ENCODE assay signal across 27 mouse cellular contexts in the genomic region with DNA sequence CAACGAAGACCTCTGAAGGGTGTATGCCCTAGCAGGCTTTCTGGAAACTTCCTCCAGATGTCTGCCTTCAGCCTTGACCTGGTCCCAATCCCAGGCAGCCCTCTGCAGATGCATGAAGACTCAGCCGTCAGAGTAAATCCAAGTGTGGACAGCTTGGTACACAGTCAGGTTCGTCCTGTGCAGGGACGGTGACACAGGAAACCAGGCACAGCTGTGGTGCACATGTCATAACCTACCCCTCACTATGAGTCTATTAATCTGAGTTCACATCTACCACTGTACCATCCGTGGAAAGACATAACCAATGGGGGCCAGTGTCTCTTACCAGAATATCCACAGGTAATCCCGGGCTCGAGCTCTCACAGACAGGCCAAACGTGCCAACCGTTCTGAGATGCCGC. TPM values are rescaled to one million over a fixed set of nuclear protein-coding genes. Genes with fewer than 3 reads are reported as not detected.
A peak's percentile ranks its signal among the peaks of the same experiment; 100 is the strongest.
DNase-seq lines count a peak whose midpoint lies in the region; ATAC-seq lines count a peak whose summit lies in the region.
"Had no signal": no experiment of that assay in that cellular context is flagged by ENCODE, and none has a peak within 500 bp of the region (broad histone marks: within the 10 kb centered on the region; RNA-seq: fewer than 3 reads in every experiment).

No protein-coding gene starts in this region.

- no peak overlapping the region for H3K4me3 ChIP-seq in heart, embryonic 16.5 days (ENCODE audit: low read length)
- H3K4me3 ChIP-seq: heart, embryonic 15.5 days; hindbrain, embryonic 12.5 days; kidney, embryonic 15.5 days; layer of hippocampus, adult 2 months; left cerebral cortex, adult 2 months; limb, embryonic 12.5 days; liver, embryonic 15.5 days; midbrain, embryonic 10.5 days; midbrain, embryonic 15.5 days had no signal

- 77% methylated on average over 10 of the region's 10 CpGs for WGBS in heart, embryonic 16.5 days

- no peaks in the 10 kb centered on the region for H3K27me3 ChIP-seq in heart, embryonic 16.5 days (ENCODE audit: control insufficient read depth, insufficient read depth, low read length)
- H3K27me3 ChIP-seq: heart, embryonic 15.5 days; hindbrain, embryonic 12.5 days; kidney, embryonic 15.5 days; limb, embryonic 12.5 days; liver, embryonic 15.5 days; midbrain, embryonic 15.5 days had no signal

- H3K4me2 ChIP-seq in heart, embryonic 16.5 days (ENCODE audit: low read depth, low read length), result no peak overlapping the region
- H3K4me2 ChIP-seq: heart, embryonic 15.5 days; hindbrain, embryonic 12.5 days; kidney, embryonic 15.5 days; limb, embryonic 12.5 days; liver, embryonic 15.5 days; lung, embryonic 14.5 days; midbrain, embryonic 15.5 days had no signal

- peaks cover 17% of the 10 kb centered on the region for H3K4me1 ChIP-seq in heart, embryonic 16.5 days (ENCODE audit: control insufficient read depth, insufficient read depth, low read length)
- H3K4me1 ChIP-seq: liver, embryonic 15.5 days had no signal

- no peak overlapping the region for H3K27ac ChIP-seq in heart, embryonic 16.5 days (ENCODE audit: low read length)
- H3K27ac ChIP-seq: heart, embryonic 15.5 days; hindbrain, embryonic 12.5 days; kidney, embryonic 15.5 days; limb, embryonic 12.5 days; liver, embryonic 15.5 days; midbrain, embryonic 10.5 days; midbrain, embryonic 15.5 days; stomach, postnatal 0 days had no signal

- no peaks in the 10 kb centered on the region for H3K9me3 ChIP-seq in heart, embryonic 16.5 days (replicated peaks; ENCODE audit: control insufficient read depth, low read length)
- H3K9me3 ChIP-seq: heart, embryonic 15.5 days; hindbrain, embryonic 12.5 days; kidney, embryonic 15.5 days; limb, embryonic 12.5 days; liver, embryonic 15.5 days; midbrain, embryonic 10.5 days; midbrain, embryonic 15.5 days had no signal

- no peak for DNase-seq in heart, adult 18-20 months
- peak; percentile 73 for DNase-seq in CD4-positive helper T cell, adult 2 months (ENCODE audit: low read depth, low spot score)
- DNase-seq in urinary bladder, postnatal 36 days (ENCODE audit: low spot score in 2 of 2), result no peak
- DNase-seq in cerebellum, adult 11 months, result no peak
- DNase-seq: adrenal gland, postnatal 10 days; cerebellum, adult 2 months; cerebellum, postnatal 14 days; heart, postnatal 36 days; kidney, adult 11 months; kidney, postnatal 25 days; lung, embryonic 14.5 days; lung, postnatal 14 days; right cerebral cortex, postnatal 25 days had no signal

- no peak overlapping the region for H3K9ac ChIP-seq in heart, embryonic 16.5 days (ENCODE audit: low read length)
- H3K9ac ChIP-seq: heart, embryonic 15.5 days; hindbrain, embryonic 12.5 days; kidney, embryonic 15.5 days; limb, embryonic 12.5 days; liver, embryonic 15.5 days; lung, embryonic 14.5 days; midbrain, embryonic 15.5 days had no signal

- ATAC-seq in heart, embryonic 16.5 days (replicated peaks; ENCODE audit: extremely low read depth, insufficient read depth, low FRiP score), result peak; percentile 34; the same call in 1 of the 2 replicates
- peak; percentile 70 for ATAC-seq in activated CD4-positive, CD25-positive, alpha-beta regulatory T cell, adult 4 months
- peak; percentile 68 for ATAC-seq in inflammation-experienced regulatory T-cells, adult 6 months
- ATAC-seq: forebrain, embryonic 14.5 days; midbrain, embryonic 15.5 days had no signal

- no peaks in the 10 kb centered on the region for H3K36me3 ChIP-seq in heart, embryonic 16.5 days (ENCODE audit: control insufficient read depth, insufficient read depth)
- H3K36me3 ChIP-seq: heart, embryonic 15.5 days; liver, embryonic 15.5 days; midbrain, embryonic 15.5 days had no signal

RNA-seq across cellular contexts. Expression of a gene that starts 30.2 kb away (rescaled TPM):
- polyA plus RNA-seq in heart, embryonic 16.5 days (2015; fragmentation: Nextera tagmentation; extraction: Ambion mirVana), result 7.2 and 8.8 TPM in 2 replicates
- 10 to 100 TPM in 1 of 2 experiments, 1 to 10 TPM in 1; 9.1 to 12.4 TPM for total RNA-seq in heart, adult 18-20 months (2021)
- 10 to 100 TPM; 16.2 to 18.4 TPM for polyA plus RNA-seq in activated CD4-positive, CD25-positive, alpha-beta regulatory T cell, adult 4 months (2017; shearing (Covaris generic))
- polyA plus RNA-seq in inflammation-experienced regulatory T-cells, adult 6 months (2017; shearing (Covaris generic)), result 10 to 100 TPM; 13.4 to 31.0 (median 14.1) TPM
